Mouse (Mus musculus) A20 (cell line): ENCODE measurements around the gene Jade1.

Experiments
- DNase-seq: peaks from one replicate; pipeline ENCODE4 v3.0.0-alpha.2; 2011; ENCODE audit warnings: low read depth, low spot score

Jade1 gene

DNA sequence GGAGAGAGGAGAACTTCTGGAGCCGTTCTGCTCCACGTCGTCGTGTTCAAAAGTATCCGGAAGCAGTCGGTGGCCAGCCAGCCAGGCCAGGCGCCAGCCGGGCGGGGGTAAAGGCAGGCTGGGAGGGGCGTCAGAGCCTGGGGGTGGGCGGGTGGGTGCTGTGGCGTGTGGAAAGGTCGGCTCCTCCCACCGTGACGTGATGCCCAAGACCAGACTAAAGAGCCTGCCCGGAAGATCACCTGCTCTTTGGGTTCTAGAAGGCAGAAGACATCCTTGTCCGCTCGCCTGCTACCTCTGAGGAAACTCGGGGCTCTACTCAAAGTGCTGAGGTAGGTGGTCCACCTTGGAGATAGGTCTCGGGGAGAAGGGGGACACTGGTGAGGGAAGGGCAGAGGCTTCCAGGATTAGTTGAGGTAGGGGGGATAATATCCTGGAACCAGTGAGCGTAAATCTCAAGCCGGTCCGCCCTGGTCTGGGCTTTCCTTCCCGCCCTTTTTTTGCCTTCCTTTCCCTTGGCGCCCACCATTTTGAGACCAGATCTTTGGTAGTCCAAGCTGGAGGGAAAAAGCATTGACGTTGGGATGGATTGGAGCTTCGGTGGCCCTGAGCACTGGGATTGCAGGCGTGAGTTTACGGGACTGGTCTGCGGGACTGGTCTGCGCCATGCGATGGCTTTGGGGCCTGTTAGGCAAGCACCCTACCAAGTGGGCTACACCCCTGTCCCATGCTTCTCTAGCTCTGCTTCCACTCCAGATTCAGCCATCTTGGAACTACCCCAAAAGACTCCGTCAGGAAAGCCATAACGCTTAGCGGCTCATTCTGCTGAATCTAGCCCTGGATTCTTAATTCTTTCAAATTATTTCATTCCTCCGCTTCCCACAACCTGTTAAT lies at the start of gene Jade1:
TSS of gene Jade1 (plus strand) at position 241 of the 891 bp plus-strand sequence.
- no peak for DNase-seq

GRCm38 (mm10) chr3:41509441-41509840 lies 46.1 kb upstream of the Jade1 start:
- DNase-seq: no peak

DNA sequence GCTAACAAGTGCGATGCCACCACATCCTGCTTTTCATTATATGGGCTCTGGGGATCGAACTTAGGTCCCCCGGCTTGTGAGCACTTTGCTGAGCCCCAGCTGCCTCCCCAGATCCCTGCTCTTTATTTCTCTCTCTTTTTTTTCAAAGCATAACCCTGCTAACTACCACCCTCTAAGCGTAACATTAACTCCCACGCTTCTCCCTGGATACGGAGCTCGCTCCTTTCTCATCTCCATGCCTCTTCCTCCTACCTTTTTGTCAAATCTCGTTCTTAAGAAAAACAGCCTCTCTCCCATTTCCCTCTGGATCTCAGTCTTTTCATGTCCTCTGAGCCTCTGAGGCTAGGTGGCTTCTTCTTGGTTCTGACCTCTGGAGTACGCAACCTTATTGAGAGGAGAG lies 45.3 kb upstream of the Jade1 start:
- no peak for DNase-seq

DNA sequence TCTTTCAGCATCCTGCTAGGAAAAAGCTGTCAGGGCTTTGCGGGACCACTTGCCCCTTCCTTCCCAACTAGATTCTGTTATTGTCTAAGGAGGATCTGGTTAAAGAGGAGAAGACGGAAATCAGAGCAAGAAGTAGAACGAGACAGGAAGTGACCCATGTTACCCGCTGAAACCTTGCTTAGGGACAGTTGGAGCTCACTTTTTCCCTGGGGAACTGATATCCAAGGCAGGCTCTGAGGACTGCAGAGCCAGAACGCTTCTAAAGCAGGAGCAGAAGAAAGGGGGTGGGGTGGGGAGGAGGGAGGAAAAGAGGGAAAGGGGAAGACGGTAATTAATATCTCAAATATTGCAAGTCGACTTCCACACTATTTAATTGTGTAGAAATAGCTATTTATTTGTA lies 44.8 kb upstream of the Jade1 start:
- DNase-seq: no peak

GRCm38 (mm10) chr3:41514003-41514402 lies 41.5 kb upstream of the Jade1 start:
- DNase-seq: no peak

GRCm38 (mm10) chr3:41514683-41515305 lies 40.7 kb upstream of the Jade1 start:
- DNase-seq: no peak

DNA sequence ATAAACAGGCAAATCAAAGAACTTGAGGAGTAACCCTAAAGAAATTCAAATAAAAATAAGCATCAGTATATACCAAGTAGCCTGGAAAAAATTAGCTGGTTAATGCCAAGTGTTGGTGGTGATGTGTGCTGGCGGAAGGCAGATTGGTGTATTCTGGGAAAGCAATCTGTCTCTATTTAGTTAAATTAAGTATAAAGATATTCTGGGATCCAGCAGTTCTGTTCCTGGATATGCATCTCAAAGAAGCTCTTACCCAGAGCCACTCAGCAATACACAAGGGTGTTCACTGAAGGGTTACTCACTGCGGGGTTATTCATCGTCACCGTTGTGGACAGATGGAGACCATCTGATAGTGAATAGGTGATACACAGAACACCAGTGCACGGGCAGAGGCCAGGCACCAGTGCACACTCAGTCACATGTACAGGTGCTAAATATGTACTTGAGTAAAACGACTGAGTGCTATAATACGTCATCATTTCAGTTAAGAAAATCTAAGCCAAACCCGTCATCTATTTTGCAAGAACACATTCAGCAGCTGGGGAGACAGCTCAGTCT lies 38.5 kb upstream of the Jade1 start:
- DNase-seq: no peak

DNA sequence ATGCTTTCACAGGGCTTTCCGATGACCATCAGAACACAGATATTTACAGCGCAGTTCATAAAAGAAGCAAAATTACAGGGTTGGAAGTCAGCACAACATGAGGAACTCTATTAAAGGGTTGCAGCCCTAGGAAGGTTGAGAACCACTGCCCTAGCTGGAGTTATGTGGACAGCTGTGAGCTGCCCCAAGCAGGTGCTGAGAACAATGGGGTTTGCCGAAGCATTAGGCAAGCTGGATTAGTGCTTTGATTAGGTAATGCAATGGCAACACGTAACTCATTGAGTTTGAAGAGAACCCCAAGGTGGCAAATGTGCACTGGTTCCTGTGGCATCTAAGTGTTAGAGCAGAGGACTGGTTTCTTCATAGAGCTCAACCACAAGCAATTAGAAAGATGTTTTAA lies 34.6 kb upstream of the Jade1 start:
- no peak for DNase-seq

- DNase-seq: no peak
Measured at GRCm38 (mm10) chr3:41521733-41522132, 33.8 kb upstream of the Jade1 start.

GRCm38 (mm10) chr3:41522226-41523005 lies 33.1 kb upstream of the Jade1 start:
- no peak for DNase-seq

DNA sequence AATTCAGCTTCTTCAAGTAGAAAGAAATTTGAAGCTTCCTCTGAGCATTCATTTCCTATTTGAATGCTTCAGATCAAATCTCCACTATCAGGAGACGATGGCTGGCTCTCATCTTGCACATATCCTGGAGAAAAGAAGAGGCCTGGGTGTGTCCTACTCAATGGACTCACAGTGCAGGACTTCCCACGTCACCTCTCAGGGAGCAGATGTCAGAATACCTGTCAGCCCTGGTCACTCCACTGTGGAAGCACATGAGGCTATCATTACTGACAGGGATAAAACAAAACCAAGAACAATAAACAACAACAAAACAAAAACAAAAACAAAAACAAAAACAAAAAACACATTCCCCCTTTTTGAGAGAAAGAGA lies 32.5 kb upstream of the Jade1 start:
- DNase-seq: no peak

- no peak for DNase-seq
Measured at GRCm38 (mm10) chr3:41523460-41523859, 32.1 kb upstream of the Jade1 start.

DNA sequence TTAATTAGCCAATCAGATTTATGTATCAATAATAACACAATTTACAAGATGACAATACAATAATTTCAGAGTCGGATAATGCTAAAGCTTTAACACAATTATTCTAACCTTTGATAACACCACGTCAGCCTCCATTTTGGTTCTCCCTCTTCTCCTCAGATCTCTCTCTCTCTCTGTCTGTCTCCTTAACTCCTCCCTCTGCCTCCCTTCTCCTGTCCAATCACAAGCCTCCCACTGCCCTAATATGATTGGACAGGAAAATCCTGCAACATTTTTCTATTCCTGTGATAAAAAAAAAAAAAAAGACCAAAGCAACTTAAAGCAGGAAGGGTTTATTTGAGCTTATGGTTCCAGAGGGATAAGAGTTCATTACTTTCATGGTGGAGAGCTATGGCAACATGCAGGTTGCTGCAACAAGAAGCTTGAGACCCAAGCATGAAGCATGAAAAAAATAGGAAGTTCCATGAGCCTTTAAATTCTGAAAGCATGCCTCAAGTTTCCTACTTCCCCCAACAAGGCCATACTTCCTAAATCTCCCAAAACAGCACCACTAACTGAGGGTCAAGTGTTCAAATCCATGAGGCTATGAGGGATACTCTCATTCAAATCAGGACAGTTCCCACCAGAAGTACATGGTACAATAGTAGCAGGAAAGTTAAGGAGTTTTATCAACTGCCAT lies 27.1 kb upstream of the Jade1 start:
- no peak for DNase-seq

DNA sequence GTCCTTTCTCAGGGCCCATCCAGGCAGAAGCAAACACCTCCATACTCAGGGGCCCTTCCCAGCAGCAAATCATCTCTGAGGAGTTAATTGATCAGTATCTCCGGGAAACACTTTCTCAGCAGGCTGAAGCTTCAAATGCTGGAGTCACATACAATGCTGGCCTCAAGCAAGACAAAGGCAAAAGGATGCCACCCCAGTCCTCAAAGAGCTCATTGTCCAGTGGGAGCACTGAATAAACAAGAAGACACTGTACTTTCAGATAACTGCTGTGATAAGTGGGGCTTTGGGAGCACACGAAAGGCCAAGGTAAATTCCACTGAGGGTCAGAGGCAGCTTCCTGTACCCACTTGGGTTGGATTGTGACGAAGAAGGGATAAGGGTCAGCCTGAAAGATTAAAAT lies 25.4 kb upstream of the Jade1 start:
- DNase-seq: no peak

- no peak for DNase-seq
Measured at GRCm38 (mm10) chr3:41531541-41531940, 24.0 kb upstream of the Jade1 start.

DNA sequence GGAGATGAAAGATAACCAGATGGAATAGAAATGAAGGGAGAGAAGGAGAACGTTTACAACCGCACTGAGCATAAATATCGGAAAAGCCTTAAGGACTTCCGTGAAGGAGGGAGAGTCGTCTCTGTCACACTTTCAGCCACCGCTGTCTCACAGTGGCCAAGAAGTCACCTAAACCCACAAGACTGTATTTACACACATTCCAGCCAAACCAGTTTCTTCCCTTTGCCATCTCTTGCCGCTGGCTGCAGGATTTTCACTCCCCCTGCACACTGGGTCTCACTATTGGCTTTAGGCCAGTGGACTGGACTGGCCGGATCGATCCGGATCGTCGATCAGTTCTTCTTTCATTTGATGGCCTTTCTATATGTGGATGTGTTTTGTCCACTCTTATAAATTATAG lies 23.4 kb upstream of the Jade1 start:
- no peak for DNase-seq

DNA sequence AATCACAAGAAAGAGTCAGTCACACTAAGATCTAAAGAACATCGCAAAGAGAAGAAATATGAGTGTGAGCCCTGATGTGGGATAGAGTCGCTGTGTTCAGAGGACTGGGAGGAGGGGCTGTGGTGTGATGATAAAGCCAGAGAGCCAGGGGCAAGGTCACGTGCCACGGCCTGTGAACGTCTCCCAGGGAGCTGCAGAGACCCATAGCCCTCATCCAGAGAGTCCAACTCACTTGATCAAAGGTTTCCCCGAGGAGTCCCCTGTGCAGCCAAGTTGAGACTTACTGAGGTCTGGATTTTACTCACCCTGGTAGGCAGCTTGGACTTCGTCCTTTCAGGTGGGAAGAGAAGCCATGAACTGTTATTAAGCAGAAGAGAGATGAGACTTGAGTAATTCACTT lies 21.9 kb upstream of the Jade1 start:
- DNase-seq: no peak

DNA sequence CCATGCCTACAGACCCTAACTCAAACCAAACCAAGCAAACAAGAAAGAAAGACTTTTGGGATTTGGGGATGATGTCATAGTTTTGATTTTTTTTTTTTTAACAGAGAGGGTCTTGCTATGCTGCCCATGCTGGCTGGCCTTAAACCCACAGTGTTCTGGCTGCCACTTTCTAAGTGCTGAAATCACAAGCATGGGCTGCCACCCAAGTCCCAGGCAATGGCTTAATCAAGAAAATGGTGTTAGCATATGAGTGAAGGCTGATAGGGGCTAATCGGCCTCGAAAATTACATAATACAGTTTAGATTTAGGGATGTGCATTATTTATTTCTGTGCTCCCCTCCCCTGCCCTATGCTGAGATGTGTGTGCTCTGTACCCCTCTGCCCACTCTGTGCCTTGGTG lies 17.6 kb upstream of the Jade1 start:
- DNase-seq: no peak

DNA sequence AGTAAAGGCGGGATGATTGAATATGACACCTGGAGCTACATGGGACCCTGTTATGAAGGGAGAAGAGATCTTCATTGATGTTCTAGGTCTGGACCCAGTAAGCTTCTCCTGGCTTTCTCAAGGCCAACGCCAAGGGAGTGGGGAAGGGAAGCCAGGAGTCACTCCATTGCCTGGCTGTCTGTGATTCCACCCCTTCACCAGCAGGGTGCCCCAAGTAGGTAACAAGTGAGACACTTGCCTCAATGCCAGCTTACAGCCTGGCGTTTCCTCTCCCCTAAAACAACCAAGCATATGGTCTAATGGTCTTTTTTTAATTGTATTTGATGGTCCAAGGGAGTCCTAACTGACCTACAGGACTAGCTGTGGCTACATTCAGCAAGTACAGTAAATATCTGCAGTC lies 14.2 kb upstream of the Jade1 start:
- DNase-seq: peak; percentile 34

DNA sequence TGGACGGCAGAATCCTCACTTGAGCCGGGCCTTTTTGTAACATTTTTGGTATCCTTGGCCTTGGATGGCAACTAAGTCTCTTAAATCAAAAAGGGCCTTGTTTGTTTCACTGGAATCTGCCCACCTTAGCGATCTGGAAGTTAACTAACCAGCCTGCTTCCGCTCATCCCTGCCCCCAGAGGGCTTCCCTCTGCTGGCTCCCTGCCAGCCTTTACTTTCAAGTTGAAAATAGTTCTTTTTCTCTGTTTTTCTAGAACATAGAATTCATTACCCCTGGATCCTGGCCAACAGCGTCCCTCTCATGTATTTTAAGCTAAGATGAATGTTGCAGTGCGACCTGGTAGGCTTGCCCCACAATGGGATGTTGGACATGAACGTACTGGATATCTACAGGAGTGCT lies 11.1 kb upstream of the Jade1 start:
- DNase-seq: no peak

DNA sequence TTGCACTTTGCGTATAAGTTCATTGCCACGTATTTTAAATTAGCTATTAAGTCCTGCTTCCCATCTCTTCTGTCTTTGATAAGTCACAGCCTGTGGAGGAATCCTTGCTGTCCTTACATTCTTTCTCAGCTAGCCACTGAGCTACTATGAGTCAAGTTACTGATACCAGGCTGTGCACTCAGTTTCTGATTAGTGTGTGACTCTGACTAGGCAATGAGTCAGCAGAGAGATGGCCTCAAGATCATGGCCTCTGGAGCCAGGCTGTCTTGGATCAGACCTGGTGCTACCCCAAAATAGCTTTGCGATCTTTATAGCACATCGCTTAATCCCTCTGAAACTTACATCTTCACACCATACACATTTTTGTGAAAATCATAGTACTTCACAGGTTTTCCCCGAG lies 8.2 kb upstream of the Jade1 start:
- no peak for DNase-seq

GRCm38 (mm10) chr3:41548238-41548637 lies 7.3 kb upstream of the Jade1 start:
- no peak for DNase-seq
